Mouse (Mus musculus): ENCODE measurements around the gene Bcl3. TPM values are rescaled to one million over a fixed set of nuclear protein-coding genes. Genes with fewer than 3 reads are reported as not detected.
"Not testable (repeated sequence)": the region's sequence is repeated elsewhere in the genome, so short reads cannot be mapped to it uniquely, and the experiment has no call there.

Bcl3 gene
- total RNA-seq, 1 experiment from 2014 or later: 26.5 TPM

DNA sequence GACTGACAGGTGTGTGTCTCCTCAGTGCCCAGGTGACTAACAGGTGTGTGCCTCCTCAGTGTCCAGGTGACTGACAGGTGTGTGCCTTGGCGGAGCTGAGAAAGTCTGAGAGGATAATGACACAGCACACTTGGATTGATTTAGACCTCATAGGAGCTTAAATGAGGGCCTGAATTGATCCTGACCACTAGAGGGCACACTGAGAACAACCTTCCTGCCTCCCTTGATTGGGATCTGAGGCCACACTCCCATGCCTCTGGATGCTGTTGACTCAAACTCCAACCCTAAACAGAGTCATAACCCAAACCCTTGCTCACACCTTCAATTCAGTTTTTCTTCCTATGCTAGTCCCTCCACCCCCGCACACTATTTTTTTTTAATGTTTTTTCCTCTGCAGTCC lies 21.8 kb downstream of the Bcl3 start:
- peak; percentile 33 for DNase-seq

DNA sequence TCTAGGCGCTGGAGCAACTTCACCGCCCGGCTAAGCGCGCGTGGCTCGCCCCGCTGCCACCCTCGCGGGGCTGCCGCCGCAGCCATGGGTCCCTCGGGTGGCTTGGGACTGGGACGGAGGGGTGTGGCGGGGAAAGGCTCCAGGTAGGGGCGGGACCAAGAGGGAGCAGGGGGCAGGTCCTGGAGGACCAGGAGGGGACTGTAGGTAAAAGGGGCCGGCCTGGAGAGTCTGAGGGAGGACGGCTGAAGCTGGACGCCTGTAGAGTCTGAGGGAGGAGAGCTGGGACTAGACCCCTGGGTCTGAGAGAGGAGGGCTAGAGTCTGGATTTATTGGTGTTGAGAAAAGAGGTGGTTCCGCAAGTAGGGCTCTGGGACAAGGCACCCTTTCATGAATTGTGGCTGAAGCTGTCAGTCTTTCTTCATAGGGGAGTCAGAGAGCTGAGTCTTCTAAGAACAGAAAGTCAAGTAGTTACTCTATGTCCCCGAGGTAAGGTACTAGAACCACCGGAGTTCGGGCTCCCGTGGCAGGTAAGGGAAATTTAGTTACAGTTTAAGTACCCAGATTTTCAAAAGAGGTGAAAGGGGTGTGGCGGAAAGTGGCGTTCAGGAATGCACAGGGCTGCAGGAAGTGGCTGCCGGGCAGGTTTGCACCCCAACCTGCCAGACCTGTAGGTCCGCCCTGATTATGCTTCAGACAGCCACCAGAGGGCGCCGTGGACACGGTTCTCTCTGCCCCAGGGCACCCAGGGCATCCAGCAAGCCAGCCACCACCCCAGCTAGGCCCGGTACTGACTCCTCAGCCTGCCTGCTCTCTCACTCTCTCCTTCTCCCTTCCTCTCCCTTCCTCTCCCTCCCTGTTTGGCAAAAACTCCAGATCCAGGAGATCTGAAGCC lies 25.6 kb downstream of the Bcl3 start, which contains the start of gene Cblc:
Cblc (minus strand) TSS at position 113 of the 892 bp plus-strand sequence.
- peak; percentile 86 for DNase-seq

DNA sequence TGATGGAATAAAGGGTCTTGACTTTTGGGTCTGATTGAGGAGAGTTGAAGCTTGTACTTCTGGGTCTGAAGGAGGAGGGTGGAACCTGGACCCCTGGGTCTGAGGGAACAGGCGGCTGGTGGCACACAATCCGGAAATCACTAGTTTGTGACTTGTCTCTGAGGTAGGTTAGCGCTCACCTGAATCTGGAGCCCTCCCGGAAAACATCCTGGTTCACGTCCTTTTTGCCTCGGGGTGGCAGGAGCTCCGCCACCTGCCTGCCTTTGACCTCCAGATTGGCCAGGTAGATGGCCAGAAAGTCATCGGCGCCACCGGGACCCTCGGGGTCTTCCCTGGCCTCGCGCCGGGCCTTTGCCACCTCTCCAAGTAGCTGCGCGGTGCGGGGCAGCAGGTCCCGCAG lies 26.3 kb downstream of the Bcl3 start:
- DNase-seq: no peak

DNA sequence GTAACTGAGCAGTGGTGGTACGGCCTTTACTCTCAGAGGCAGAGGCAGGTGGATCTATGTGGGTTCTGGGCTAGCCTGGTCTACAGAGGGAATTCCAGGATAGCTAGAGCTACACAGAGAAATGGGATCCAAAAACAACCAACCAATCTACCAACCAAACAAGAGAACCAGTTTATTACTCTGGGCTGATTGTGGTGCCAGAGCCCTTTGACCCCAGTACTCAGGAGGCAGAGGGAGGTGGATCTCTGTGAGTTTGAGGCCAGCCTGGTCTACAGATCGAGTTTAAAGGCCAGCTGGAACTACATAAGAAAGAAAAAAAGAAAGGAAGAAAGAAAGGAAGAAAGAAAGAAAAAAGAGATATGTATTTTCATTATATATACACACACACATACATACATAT lies 27.3 kb downstream of the Bcl3 start:
- no peak for DNase-seq

DNA sequence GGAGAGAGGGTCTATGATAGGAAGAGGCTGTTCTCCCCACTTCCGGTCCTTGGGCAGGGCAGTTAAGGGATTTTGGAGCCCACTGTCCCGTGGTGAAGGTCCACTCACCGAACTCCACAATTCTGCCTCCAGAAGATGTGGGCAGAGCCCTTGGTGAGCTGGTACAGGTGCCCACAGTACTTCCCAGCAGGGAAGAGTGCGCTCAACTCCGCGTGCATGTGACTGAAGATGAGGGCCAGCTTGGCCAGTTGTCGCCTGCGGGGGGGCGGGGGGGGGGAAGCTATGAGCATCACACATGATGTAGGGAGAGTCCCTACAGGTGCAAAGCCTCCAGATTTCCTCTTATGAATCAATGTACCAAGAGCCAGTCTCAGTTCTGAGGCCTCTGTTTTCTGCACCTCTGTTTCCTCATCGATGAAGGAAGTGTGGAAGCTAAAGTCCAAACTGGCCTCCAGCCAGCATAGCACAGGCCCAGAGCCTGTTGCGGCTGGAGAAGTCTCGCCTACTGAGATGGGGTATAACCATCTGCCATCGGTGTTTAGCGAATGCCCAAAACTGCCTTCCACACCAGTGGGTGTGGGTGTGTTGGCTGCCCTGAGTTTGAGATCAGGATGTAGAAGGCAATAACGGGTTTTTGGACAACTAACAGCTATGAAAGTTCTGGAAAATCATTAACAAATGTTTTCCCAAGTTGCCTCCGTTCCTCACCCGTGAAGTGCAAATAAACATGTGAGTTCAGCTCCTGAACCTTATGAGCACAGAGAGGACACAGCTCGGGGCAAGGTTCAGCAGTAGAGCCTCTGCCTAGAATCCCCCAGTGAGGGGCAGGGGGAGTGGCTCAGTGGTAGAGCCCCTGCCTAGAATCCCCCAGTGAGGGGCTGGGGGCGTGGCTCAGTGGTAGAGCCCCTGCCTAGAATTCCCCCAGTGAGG lies 29.6 kb downstream of the Bcl3 start:
- no peak for DNase-seq

DNA sequence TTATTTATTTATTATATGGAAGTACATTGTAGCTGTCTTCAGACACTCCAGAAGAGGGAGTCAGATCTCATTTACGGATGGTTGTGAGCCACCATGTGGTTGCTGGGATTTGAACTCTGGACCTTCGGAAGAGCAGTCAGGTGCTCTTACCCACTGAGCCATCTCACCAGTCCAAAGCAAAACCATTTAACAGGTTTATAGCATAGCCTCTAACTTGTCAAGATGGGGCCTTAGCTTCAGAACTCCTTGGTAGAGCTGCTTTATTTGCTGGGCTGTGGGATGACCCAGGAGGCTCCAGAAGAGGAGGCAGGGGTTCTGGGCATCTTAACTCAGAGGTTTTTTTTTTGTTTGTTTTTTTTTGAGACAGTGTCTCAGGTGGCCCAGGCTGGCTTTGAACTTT lies 31.1 kb downstream of the Bcl3 start:
- not testable (repeated sequence) for DNase-seq

DNA sequence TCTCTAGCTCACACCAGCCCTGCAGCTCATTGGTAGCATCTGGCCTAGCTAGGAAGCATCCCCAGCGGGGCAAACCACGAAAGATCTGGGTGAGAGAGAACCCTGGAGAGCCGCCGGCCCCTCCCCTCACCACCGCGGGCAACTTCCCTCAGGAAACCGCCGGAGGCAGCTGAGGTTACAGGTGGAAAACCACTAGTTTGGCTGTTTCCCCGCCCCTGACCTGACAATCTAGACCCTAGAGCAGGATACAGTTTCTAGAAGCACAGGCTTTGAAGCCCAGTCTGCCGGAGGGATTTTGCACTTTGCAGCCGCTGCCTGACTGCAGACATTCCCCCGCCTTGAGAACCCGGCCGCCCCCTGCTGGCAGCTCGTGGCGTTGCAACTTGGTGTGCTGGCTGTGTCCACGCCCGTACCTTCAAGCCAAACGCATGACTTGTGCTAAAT lies 32.6 kb downstream of the Bcl3 start:
- DNase-seq: peak; percentile 97

DNA sequence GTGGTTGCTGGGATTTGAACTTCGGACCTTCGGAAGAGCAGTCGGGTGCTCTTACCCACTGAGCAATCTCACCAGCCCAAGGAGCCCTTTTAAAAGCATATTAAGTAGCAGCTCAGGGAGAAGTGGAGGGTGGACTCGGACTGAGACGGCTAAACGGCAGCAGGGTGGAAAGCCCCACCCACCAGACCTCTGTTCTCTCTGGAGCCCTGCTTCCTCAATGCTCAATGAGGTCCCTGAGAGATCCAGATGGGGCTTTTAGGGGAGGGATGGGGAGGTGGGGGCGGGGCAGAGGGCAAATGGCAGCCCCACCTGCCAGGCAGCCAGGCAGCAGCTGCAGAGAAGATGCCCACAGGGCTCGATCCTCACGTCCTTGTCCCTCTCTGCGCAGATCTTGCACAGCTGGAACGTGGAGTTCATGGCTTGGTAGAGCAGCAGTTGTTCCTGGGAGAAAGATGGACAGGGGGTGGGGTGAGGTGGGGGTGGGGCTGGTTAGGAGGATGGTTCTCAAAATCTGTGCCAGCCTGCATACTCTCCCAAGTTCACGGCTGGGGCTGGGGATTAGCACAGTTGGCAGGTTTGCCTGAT lies 36.6 kb downstream of the Bcl3 start:
- DNase-seq: no peak

DNA sequence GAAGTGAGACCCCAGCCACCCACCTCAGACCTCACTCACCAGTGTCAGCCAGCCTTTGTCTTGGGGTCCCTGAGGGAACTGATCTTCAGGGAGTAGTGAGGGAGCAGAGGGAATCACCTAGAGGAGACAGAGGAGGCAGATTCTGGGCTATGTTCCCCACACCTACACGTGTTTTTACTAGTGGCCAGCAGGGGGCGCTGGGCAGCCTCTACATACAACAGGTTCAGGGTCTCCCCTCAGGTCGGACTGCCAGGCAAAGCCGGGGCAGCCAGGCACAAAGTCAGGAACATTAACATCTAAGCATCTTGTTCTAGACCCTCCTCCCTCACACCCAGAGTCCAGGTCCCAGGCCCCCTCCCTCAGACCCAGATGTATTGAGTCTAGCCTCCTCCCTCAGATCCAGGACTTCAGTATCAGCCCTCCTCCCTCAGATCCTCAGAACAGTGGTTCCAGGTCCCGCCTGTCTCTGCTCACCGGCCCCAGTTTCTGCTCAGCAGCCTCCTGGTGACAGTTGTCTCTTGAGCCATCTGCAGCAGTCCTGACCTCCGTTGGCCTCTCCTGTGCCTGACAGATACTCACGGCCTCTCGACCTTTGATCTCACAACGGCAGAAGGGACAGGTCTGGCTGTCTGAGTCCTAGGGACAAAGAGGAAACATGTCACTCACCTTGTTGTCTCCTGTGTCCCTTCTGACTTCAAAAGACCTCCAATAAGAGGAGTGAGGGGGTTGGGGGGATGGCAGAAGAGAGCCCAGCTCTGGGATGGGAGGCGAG lies 37.6 kb downstream of the Bcl3 start:
- no peak for DNase-seq

DNA sequence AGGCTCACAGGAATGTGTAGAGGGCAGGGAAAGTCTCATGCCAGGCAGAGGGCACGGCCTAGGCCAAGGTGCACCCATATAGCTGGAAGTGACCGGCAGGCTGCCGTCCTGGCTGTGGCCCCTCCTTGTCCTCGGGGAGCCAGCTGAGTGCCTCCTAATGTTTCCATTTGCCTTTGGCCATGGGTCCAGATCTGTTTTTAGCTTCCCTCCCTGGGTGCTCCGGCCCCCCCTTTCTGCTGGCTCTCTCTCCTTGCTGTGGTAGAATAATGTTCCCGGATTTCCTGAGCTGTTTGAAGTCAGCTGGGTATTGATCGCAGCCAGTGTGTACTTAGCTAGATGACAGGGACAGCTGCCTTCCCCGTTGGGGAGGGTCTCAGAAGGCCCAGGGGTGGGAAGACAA lies 38.9 kb downstream of the Bcl3 start:
- no peak for DNase-seq

DNA sequence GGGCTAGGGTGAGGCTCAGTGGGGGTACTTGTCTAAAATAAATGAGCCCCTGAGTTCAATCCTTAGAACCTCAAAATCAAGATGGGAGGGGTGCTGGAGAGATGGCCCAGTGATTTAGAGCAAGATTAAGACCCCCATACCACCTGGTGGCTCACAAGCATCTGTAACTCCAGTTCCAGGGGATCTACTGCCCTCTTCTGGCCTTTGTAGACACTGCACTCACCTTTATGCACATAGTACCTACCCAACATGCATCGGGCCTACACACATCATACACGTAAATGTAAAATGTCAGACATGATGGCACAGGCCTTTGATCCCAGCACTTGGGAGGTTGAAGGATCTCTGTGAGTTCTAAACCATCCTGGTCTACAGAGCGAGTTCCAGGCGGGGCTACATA lies 39.9 kb downstream of the Bcl3 start:
- DNase-seq: no peak

DNA sequence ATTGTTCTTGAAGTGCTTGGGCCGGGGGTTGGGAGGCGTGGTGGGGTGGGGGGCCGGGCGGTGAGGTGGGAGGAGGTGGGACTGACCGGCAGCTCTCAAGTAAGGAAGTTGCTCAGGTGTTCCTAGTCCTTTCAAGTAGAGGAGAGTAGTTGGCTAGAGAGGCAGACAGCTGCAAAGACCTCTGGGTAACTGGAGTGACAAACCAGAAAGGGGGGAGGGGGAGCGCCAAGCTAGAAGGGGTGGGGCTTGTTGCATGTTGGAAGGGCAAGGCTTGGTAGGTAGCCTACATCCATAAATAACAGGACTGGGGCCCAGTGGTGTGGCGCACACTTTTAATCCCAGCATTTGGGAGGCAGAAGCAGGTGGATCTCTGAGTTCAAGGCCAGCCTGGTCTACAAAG lies 40.8 kb downstream of the Bcl3 start:
- DNase-seq: no peak

DNA sequence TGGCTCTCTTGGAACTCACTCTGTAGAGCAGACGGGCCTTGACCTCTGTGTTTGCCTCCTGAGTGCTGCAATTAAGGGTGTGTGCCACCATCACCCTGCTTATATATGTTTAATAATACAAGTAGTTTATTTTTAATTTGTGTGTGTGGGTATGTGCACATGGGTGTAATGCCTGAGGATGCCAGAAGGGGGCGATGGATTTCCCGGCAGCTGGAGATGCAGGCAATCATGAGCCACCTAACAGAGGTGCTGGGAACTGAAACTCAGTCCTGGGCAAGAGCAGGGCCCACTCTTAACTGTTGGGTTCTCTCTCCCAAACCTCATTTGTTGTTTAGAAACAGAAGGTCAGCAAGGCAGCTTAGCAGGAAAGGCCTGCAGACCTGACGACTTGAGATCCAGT lies 42.7 kb downstream of the Bcl3 start:
- no peak for DNase-seq

DNA sequence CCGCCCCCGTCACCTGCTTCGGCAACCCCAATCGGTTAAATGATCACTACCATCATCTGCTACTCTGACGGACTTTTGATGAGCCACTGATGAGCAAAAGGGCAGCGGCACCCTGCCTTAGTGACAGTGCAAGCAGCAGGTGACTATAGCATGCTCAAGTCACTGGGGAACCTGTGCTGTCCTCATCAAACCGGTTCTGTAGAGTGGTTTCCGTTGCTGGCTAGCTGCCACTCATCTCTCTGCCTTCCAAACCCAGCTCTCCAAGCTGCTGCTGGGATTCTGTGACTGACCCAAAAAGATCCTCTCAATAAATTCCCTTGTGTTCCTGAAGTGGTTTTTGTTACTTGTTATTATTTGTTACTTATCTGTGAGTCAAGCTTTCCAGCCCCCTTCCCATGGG lies 43.9 kb downstream of the Bcl3 start:
- DNase-seq: no peak

DNA sequence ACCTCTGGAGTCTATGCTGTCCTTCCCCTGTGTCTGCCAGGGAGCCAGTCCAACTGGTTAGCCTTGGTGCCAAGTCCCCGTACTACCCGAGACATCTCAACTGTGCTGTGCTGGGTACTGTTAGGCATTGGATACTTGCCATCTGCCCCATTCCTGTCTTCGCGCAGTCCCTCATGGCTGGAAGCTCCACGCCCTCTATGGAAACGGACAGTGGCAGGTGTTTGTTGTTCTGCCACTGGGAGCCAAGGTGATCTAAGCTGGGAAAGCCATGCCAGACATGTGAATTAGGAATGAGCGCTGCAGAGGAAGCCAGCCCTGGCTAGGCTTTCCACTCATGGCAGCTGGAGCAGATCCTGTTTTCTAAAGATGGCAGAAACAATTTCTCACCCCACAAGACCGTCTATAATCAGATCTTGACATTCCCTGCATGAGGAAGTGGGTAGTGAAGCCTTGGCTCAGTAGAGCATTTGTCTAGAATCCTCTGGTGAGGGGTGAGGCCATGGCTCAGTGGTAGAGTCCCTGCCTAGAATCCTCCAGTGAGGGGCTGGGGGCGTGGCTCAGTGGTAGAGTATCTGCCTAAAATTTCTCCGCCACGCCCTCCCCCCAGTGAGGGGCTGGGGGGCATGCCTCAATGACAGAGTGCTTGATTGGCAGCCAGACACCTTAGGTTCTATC lies 45.4 kb downstream of the Bcl3 start:
- DNase-seq: no peak

DNA sequence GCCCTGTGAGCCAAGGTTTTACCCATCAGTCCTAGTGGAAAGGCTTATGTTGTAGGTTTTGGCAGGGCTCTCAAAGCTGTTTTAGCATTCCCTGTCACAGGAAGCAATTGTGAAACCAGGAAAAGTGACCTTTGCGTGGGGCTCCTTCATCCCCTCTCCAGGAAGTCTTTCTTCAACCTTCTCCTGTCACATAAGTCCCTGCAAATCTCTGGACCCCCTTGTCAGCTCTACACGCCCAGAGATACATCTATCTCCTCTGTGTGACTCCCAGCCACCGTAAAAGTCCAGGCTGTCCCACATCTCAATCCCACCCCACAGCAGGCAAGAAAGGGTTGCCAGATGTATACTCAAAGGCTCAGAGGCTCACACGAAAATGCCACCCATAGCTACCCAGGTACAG lies 50.9 kb downstream of the Bcl3 start:
- DNase-seq: no peak

DNA sequence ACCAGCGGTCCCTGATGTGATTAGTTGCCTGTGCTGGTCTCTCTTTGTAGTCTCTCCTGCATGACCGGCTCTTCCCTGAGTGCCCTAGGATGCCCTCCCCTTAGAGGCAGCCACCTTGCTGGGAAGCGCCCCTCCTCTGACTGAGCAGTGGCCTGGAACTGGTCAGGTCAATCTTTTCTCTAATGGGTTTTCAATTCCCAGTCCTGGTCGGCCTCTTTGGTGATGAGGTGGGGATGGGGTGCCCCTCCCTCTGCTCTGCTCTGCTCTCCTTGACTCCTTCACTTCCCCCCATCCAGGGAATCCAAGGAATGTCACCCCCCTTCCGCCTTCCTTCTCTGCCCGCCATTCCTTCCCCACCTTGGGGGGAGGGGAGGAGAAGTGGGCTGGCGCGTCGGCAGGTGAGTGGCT lies 51.6 kb downstream of the Bcl3 start, which contains the start of gene Bcam:
Bcam (minus strand) TSS at position 33 of the 408 bp plus-strand sequence.
- DNase-seq: no peak

DNA sequence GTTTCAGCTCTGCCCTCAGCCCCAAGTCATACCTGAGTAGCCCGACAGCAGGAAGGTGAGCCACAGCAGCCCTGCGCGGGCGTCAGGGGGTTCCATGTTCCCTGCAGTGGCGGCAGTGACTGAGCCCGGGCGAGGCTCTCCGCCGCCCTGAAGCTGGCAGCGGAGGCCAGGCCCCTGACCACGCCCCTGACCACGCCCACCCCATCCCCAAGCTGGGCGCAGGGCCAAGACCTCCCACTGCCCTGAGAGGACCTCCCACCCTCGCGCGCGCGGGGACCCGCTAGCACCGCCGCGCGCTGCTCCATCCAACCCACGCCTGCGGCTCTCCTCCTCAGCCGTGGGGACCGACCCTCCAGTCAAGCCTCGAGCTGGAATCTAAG lies 52.2 kb downstream of the Bcl3 start:
- DNase-seq: peak; percentile 94

DNA sequence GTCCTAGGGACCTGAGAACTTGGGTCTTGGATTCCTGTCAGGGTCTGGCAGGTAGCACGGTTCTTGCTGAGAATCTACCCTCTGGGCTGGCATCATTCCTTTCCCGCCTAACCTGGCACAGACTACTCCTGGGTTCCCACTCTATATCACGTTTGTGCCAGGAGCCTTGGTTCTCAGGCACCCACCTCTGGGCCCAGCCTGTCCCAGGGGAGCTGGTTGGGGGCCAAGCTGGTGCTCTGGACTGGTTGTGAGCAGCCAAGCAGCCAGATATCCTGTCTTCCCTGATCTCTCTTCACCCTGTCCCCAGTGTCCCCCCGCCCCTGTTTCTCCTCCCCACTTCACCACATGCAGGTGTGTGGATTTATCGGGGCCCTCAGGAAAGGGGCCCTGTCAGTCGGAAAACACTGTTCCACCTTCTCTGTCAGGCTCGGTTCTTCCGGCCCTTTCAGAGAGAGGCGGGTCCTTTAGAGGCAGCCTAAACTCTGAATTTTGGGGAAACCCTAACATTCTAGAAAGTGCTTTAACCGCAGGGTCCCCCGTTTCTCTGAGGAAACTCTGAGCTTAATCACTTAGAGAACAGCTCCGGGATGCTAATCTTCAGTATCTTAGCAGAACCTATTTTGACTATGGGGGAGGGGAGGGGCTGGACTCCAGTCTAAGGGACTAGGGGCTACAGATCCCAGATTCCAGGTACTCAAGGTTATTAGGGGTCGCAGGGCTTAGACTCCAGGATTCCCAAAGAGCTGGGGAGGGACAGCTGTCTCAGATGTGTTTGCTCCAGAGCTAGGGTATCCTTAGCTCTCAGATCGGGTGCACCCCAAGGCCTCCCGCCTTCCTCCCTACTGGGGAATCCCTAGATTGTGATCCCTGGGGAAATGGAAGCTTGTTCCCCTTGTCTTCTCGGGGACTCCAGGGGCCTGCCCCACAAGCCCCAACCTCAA lies 52.9 kb downstream of the Bcl3 start:
- DNase-seq: no peak

DNA sequence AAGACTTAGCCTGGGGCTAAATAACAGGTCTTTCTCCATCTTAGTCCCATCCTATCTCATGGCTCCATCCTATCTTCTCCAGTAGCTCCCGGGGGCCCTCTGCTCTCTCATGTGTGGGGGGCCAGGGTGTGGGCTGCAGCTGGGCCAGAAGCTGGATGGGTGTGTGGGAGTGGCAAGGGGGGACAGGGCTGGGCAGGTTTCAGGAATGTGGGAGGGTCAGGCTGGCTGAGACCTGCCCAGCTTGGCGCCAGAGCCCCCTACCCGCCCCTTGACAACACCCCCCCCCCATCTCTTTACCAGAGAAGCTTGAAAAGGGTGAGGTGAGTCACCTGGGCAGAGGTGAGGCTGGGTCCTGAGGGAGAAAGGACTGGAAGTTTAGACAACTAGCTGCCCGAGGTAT lies 53.6 kb downstream of the Bcl3 start:
- DNase-seq: no peak

Data from adrenal gland, postnatal 25 days (tissue).